Mouse (Mus musculus): ENCODE measurements at regions not wholly inside any gene's neighbourhood (a gene's known extent, or its start where the extent isn't known, plus 50 kb on each side); places are given as distances from the start of the nearest gene placed in this dataset.

GRCm38 (mm10) chr1:39102126-39102905 lies 91.2 kb upstream of the Npas2 start:
- ATAC-seq (ENCODE audit: insufficient number of reproducible peaks, insufficient read depth, low FRiP score, low TSS enrichment, low read depth): no peak
- H3K4me1 ChIP-seq: peaks cover 27% of the 10 kb centered on the region
- H3K27me3 ChIP-seq: no peaks in the 10 kb centered on the region
- H3K9ac ChIP-seq: no peak overlapping the region
- H3K27ac ChIP-seq: no peak overlapping the region
- H3K9me3 ChIP-seq: no peaks in the 10 kb centered on the region
- 83% methylated on average over 8 of the region's 8 CpGs for WGBS
- H3K36me3 ChIP-seq: no peaks in the 10 kb centered on the region
- H3K4me3 ChIP-seq: no peak overlapping the region
- H3K4me2 ChIP-seq: no peak overlapping the region

DNA sequence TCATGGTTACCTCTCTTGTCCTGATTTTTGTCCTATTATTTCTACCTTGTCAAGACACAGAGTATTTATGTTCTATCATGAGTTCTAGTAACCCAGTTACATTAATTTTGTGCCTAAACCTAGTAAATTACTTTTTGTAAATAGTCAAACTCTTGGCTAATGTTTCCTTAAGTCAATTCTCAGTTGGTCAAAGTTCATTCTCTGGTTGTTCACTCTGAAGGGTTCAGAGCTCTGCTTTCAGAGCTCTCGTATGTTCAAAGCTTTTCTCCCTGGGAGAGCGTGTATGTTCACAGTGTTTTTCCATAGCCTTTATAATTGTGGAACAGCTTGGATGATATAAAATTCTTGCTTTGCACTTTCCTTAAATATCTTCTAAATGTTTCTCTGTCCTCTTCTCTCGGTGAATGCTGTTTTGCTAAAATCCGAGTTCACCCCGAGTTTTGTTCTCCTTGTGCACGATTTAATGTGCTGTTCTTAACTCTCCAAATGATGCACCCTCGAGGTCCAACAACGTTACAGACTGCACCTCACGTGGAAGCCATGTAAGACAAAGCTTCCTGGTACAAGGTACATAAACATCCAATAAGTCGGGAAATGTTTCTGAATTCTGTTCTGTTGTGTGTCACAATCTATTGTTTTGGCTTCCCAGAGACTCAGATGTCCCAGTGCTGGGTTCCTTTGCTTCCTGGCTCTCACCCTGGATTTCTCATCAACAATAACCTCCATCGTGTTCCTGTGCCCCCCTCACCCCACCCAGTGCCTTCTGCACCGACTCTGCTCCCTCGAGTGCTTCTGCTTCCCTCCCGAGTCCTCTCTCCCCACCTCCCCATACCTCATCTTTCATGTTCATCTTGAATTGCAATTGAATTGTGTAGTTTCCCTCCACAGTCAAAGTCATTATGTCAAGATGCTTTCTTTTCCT lies 90.3 kb upstream of the Npas2 start:
- no peaks in the 10 kb centered on the region for H3K27me3 ChIP-seq
- H3K27ac ChIP-seq: no peak overlapping the region
- H3K9me3 ChIP-seq: no peaks in the 10 kb centered on the region
- H3K9ac ChIP-seq: no peak overlapping the region
- no peak overlapping the region for H3K4me3 ChIP-seq
- H3K36me3 ChIP-seq: no peaks in the 10 kb centered on the region
- ATAC-seq (ENCODE audit: insufficient number of reproducible peaks, insufficient read depth, low FRiP score, low TSS enrichment, low read depth): no peak
- H3K4me2 ChIP-seq: no peak overlapping the region
- H3K4me1 ChIP-seq: peaks cover 32% of the 10 kb centered on the region
- 82% methylated on average over 14 of the region's 14 CpGs for WGBS

- Histone ChIP-seq H3K9ac (no peak overlapping the region), H3K9me3 (no peaks in the 10 kb centered on the region), H3K36me3 (no peaks in the 10 kb centered on the region), H3K4me2 (no peak overlapping the region; the same call in 1 of the 2 replicates), H3K27me3 (no peaks in the 10 kb centered on the region), H3K4me1 (peaks cover 27% of the 10 kb centered on the region), H3K4me3 (no peak overlapping the region), H3K27ac (no peak overlapping the region)
- 39% methylated on average over 17 of the region's 17 CpGs for WGBS
- ATAC-seq (ENCODE audit: insufficient number of reproducible peaks, insufficient read depth, low FRiP score, low TSS enrichment, low read depth): no peak
These were observed 87.8 kb upstream of the Npas2 start for GRCm38 (mm10) chr1:39105546-39106371.

GRCm38 (mm10) chr1:39106372-39106643 lies 87.2 kb upstream of the Npas2 start:
- Histone ChIP-seq H3K4me1 (peaks cover 27% of the 10 kb centered on the region), H3K36me3 (no peaks in the 10 kb centered on the region), H3K27me3 (no peaks in the 10 kb centered on the region), H3K9me3 (no peaks in the 10 kb centered on the region), H3K4me3 (no peak overlapping the region), H3K9ac (no peak overlapping the region), H3K4me2 (no peak overlapping the region), H3K27ac (no peak overlapping the region)
- no peak for ATAC-seq (ENCODE audit: insufficient number of reproducible peaks, insufficient read depth, low FRiP score, low TSS enrichment, low read depth)
- 45% methylated on average over 4 of the region's 4 CpGs for WGBS

- no peak overlapping the region for H3K4me3 ChIP-seq
- no peak overlapping the region for H3K9ac ChIP-seq
- H3K4me2 ChIP-seq: no peak overlapping the region
- H3K9me3 ChIP-seq: no peaks in the 10 kb centered on the region
- 29% methylated on average over 6 of the region's 6 CpGs for WGBS
- no peak overlapping the region for H3K27ac ChIP-seq
- peaks cover 27% of the 10 kb centered on the region for H3K4me1 ChIP-seq
- no peak for ATAC-seq (ENCODE audit: insufficient number of reproducible peaks, insufficient read depth, low FRiP score, low TSS enrichment, low read depth)
- H3K36me3 ChIP-seq: no peaks in the 10 kb centered on the region
- H3K27me3 ChIP-seq: no peaks in the 10 kb centered on the region
These were observed 86.9 kb upstream of the Npas2 start for GRCm38 (mm10) chr1:39106650-39107049.

GRCm38 (mm10) chr1:39116319-39116718 lies 77.2 kb upstream of the Npas2 start:
- H3K4me1 ChIP-seq: no peaks in the 10 kb centered on the region
- no peak overlapping the region for H3K4me3 ChIP-seq
- no peak overlapping the region for H3K27ac ChIP-seq
- no peak overlapping the region for H3K4me2 ChIP-seq
- H3K9ac ChIP-seq: no peak overlapping the region
- ATAC-seq (ENCODE audit: insufficient number of reproducible peaks, insufficient read depth, low FRiP score, low TSS enrichment, low read depth): no peak
- H3K27me3 ChIP-seq: no peaks in the 10 kb centered on the region
- H3K36me3 ChIP-seq: no peaks in the 10 kb centered on the region
- 0 out of 2 replicates have a peak, but pooled peaks cover 3% of the 10 kb centered on the region for H3K9me3 ChIP-seq
- 79% methylated on average over 6 of the region's 6 CpGs for WGBS

- no peak for ATAC-seq (ENCODE audit: insufficient number of reproducible peaks, insufficient read depth, low FRiP score, low TSS enrichment, low read depth)
- Histone ChIP-seq H3K4me1 (0 out of 2 replicates have a peak, but pooled peaks cover 2% of the 10 kb centered on the region), H3K27me3 (no peaks in the 10 kb centered on the region), H3K27ac (no peak overlapping the region), H3K9me3 (0 out of 2 replicates have a peak, but pooled peaks cover 2% of the 10 kb centered on the region), H3K4me2 (no peak overlapping the region), H3K4me3 (no peak overlapping the region), H3K9ac (no peak overlapping the region), H3K36me3 (no peaks in the 10 kb centered on the region)
- WGBS: 55% methylated on average over 8 of the region's 8 CpGs
These were observed 71.1 kb upstream of the Npas2 start for GRCm38 (mm10) chr1:39122316-39123015.

GRCm38 (mm10) chr1:39123081-39123812 lies 70.3 kb upstream of the Npas2 start:
- no peaks in the 10 kb centered on the region for H3K9me3 ChIP-seq
- no peaks in the 10 kb centered on the region for H3K36me3 ChIP-seq
- H3K27me3 ChIP-seq: no peaks in the 10 kb centered on the region
- no peak for ATAC-seq (ENCODE audit: insufficient number of reproducible peaks, insufficient read depth, low FRiP score, low TSS enrichment, low read depth)
- 70% methylated on average over 10 of the region's 10 CpGs for WGBS
- H3K4me2 ChIP-seq: no peak overlapping the region
- no peak overlapping the region for H3K4me3 ChIP-seq
- H3K9ac ChIP-seq: no peak overlapping the region
- no peak overlapping the region for H3K27ac ChIP-seq
- 0 out of 2 replicates have a peak, but pooled peaks cover 2% of the 10 kb centered on the region for H3K4me1 ChIP-seq

DNA sequence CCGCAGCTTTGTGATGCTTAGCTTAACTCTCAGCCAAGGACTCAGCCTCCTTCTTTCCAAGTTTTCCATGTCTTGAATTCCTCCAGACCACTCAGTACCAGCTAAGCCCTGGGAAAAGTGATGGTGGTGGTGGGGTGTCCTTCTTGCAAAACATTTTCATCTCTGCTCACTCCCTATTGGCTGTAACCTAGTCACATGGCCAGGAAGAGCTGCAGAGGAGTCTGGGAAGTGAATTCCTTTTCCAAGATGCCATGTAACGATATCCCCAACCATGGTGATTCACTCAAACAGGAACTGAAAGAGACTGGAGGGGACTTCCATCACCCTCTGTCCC lies 69.8 kb upstream of the Npas2 start:
- Histone ChIP-seq H3K4me1 (0 out of 2 replicates have a peak, but pooled peaks cover 2% of the 10 kb centered on the region), H3K4me3 (no peak overlapping the region), H3K4me2 (no peak overlapping the region), H3K9me3 (no peaks in the 10 kb centered on the region), H3K27me3 (no peaks in the 10 kb centered on the region), H3K27ac (no peak overlapping the region), H3K9ac (no peak overlapping the region), H3K36me3 (no peaks in the 10 kb centered on the region)
- 86% methylated on average over 2 of the region's 2 CpGs for WGBS
- ATAC-seq (ENCODE audit: insufficient number of reproducible peaks, insufficient read depth, low FRiP score, low TSS enrichment, low read depth): no peak

DNA sequence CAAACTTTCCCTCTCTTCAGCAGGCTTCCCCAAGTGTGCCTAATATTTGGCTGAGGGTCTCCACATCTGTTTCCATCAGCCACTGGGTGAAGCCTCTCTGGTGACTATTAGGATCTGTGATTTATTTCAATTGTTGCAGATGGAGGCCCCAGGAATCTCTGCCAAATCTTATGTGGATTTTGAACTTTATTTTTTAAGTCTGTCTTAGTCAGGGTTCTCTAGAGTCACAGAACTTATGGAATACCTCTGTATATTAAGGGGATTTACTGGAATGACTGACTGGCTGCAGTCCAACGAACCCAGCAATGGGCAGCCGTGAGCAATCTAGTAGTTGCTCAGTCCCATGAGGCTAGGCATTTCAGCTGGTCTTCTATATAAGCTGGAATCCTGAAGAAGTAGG lies 59.0 kb upstream of the Npas2 start:
- peak overlapping the region; percentile 64; the same call in 1 of the 2 replicates for H3K27ac ChIP-seq
- H3K4me1 ChIP-seq: peaks cover 12% of the 10 kb centered on the region
- WGBS: 55% methylated on average over 2 of the region's 2 CpGs
- H3K4me3 ChIP-seq: no peak overlapping the region
- no peak overlapping the region for H3K4me2 ChIP-seq
- H3K36me3 ChIP-seq: no peaks in the 10 kb centered on the region
- H3K9ac ChIP-seq: no peak overlapping the region
- no peaks in the 10 kb centered on the region for H3K9me3 ChIP-seq
- ATAC-seq (ENCODE audit: insufficient number of reproducible peaks, insufficient read depth, low FRiP score, low TSS enrichment, low read depth): no peak
- H3K27me3 ChIP-seq: no peaks in the 10 kb centered on the region

Data from embryonic facial prominence, embryonic 13.5 days (tissue).